ENCODE assay signal across 10 mouse cellular contexts in genomic region chr4:118206918-118207640, GRCm38 (mm10). TPM values are rescaled to one million over a fixed set of nuclear protein-coding genes. Genes with fewer than 3 reads are reported as not detected.
A peak's percentile ranks its signal among the peaks of the same experiment; 100 is the strongest.
DNase-seq lines count a peak whose midpoint lies in the region; TF ChIP-seq lines count a peak whose summit lies in the region.
"Had no signal": no experiment of that assay in that cellular context is flagged by ENCODE, and none has a peak within 500 bp of the region (broad histone marks: within the 10 kb centered on the region; RNA-seq: fewer than 3 reads in every experiment).

No protein-coding gene starts in this region.

- H3K4me1 ChIP-seq in heart, adult 2 months (ENCODE audit: control insufficient read depth, insufficient read depth, low read length) = no peaks in the 10 kb centered on the region
- H3K4me1 ChIP-seq: heart, embryonic 10.5 days; stomach, embryonic 15.5 days had no signal

- no peaks in the 10 kb centered on the region for H3K79me2 ChIP-seq in heart, adult 2 months (replicated peaks; ENCODE audit: control insufficient read depth, insufficient read depth, low read length)

- no peak overlapping the region for H3K27ac ChIP-seq in heart, adult 2 months
- H3K27ac ChIP-seq: heart, embryonic 10.5 days; stomach, embryonic 15.5 days had no signal

- peak; percentile 52 to 61 for DNase-seq in kidney, postnatal 4 days
- no peak for DNase-seq in kidney, postnatal 14 days
- DNase-seq in thymus, postnatal 25 days = peak; percentile 16
- DNase-seq in thymus, postnatal 10 days (ENCODE audit: low spot score in 2 of 2) = no peak
- peak; percentile 24 for DNase-seq in embryo, embryonic 9.5 days (ENCODE audit: extremely low spot score)
- DNase-seq in ovary, postnatal 36 days (ENCODE audit: low spot score) = no peak
- no peak for DNase-seq in heart, adult 2 months
- DNase-seq: kidney, adult 9 months had no signal

- no peaks in the 10 kb centered on the region for H3K27me3 ChIP-seq in heart, adult 2 months (ENCODE audit: control insufficient read depth, insufficient read depth, low read length)
- H3K27me3 ChIP-seq: stomach, embryonic 15.5 days had no signal

- TF ChIP-seq POLR2A in heart, adult 2 months (IDR thresholded peaks at IDR 0.05; ENCODE audit: insufficient read depth, low read depth, low read length) = no peak

- H3K36me3 ChIP-seq in heart, adult 2 months (ENCODE audit: control insufficient read depth, insufficient read depth, low read length) = no peaks in the 10 kb centered on the region

- TF ChIP-seq EP300 in heart, adult 2 months (IDR thresholded peaks at IDR 0.05; ENCODE audit: insufficient read depth, low read depth, low read length) = no peak

- no peak overlapping the region for H3K4me3 ChIP-seq in heart, adult 2 months
- H3K4me3 ChIP-seq: heart, embryonic 10.5 days; stomach, embryonic 15.5 days had no signal

- TF ChIP-seq CTCF in heart, adult 2 months (IDR thresholded peaks at IDR 0.05) = no peak

- WGBS in heart, adult 2 months = 73% methylated on average over 10 of the region's 10 CpGs

- no peak overlapping the region for H3K9ac ChIP-seq in heart, adult 2 months (ENCODE audit: low read depth, low read length)
- H3K9ac ChIP-seq: stomach, embryonic 15.5 days had no signal

- intact Hi-C loops in heart, adult 2 months (cut with DNase I) = no loop called here

RNA-seq across cellular contexts. Expression of gene Kdm4a, which starts 27.2 kb away (rescaled TPM):
- 10 to 100 TPM; 23.5 to 26.3 TPM for total RNA-seq in heart, adult 2 months (2021)
- 18.7 and 26.5 TPM in 2 replicates for polyA plus RNA-seq in heart, adult 2 months (2012; rRNA removed)

Comparison
In these comparisons a context has a peak if more than half of its experiments do, and no peak if none do; other contexts are left out.
1. DNase-seq: peak in kidney, postnatal 4 days (2 of 2), thymus, postnatal 25 days (single experiment) and embryo, embryonic 9.5 days (single experiment); none in kidney, postnatal 14 days (single experiment), thymus, postnatal 10 days (0 of 2), ovary, postnatal 36 days (single experiment) and heart, adult 2 months (0 of 2).